Mouse (Mus musculus): Measurements from ENCODE around the gene Elmod2. TPM values are rescaled to one million over a fixed set of nuclear protein-coding genes. Genes with fewer than 3 reads are reported as not detected.
"Not testable (repeated sequence)": the region's sequence is repeated elsewhere in the genome, so short reads cannot be mapped to it uniquely, and the experiment has no call there.

The Elmod2 gene
- polyA plus RNA-seq, 1 experiment from 2014 or later, result 24.1 TPM

DNA sequence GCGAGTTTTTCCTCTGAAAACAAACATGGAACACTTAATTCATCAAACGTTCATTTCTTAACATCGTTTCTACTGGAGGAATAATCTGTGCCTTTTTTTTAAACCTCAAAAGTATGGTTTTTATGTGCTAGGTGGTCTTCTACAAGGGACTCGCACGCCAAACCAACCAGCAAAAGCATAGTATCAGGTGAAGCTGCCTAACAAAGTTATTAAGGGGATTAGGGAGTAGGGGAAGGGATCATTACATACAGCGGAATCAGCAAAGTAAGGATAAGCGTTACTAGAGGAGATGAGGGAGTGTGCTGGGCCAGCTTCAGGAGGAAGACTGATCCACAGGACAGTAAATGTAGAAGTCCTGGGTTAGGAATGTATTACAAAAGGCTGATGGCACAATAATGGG is 578 bp upstream of the Elmod2 start:
- peak overlapping the region; percentile 95 for H3K4me3 ChIP-seq (ENCODE audit: low read depth, low read length)
- no peaks in the 10 kb centered on the region for H3K9me3 ChIP-seq (ENCODE audit: control insufficient read depth, low read length)
- no peak overlapping the region for H3K27ac ChIP-seq (ENCODE audit: low read depth, low read length)
- H3K27me3 ChIP-seq (ENCODE audit: control insufficient read depth, insufficient read depth, low read length), result no peaks in the 10 kb centered on the region
- 0 out of 2 replicates have a peak, but pooled peaks have one; percentile 1 for ATAC-seq (ENCODE audit: low read depth)
- 0 out of 2 replicates have a peak, but pooled peaks cover under 1% of the 10 kb centered on the region for H3K36me3 ChIP-seq (ENCODE audit: control insufficient read depth, insufficient read depth, low read length)
- H3K9ac ChIP-seq (replicated peaks; ENCODE audit: low read depth, low read length), result no peak overlapping the region
- H3K4me1 ChIP-seq (ENCODE audit: control insufficient read depth, insufficient read depth, low read length), result peaks cover 3% of the 10 kb centered on the region; the same call in 1 of the 2 replicates
- WGBS, result 11% methylated on average over 7 of the region's 7 CpGs
- peak overlapping the region; percentile 87 for H3K4me2 ChIP-seq (ENCODE audit: low read depth, low read length)

- Histone ChIP-seq H3K27me3 (ENCODE audit: control insufficient read depth, insufficient read depth, low read length) (no peaks in the 10 kb centered on the region), H3K36me3 (ENCODE audit: control insufficient read depth, insufficient read depth, low read length) (0 out of 2 replicates have a peak, but pooled peaks cover 9% of the 10 kb centered on the region), H3K4me1 (ENCODE audit: control insufficient read depth, insufficient read depth, low read length) (peaks cover 3% of the 10 kb centered on the region; the same call in 1 of the 2 replicates), H3K9ac (replicated peaks; ENCODE audit: low read depth, low read length) (peak overlapping the region; percentile 65), H3K4me2 (ENCODE audit: low read depth, low read length) (peak overlapping the region; percentile 87), H3K9me3 (ENCODE audit: control insufficient read depth, low read length) (no peaks in the 10 kb centered on the region), H3K4me3 (ENCODE audit: low read depth, low read length) (peak overlapping the region; percentile 95), H3K27ac (ENCODE audit: low read depth, low read length) (peak overlapping the region; percentile 80; the same call in 1 of the 2 replicates)
- ATAC-seq (ENCODE audit: low read depth), result peak; percentile 22
- 10% methylated on average over 7 of the region's 7 CpGs for WGBS
Observed at GRCm38 (mm10) chr8:83331567-83331898, 753 bp downstream of the Elmod2 start.

GRCm38 (mm10) chr8:83327889-83328288 is 4.4 kb downstream of the Elmod2 start:
- Histone ChIP-seq H3K4me2 (ENCODE audit: low read depth, low read length) (no peak overlapping the region), H3K27me3 (ENCODE audit: control insufficient read depth, insufficient read depth, low read length) (no peaks in the 10 kb centered on the region), H3K4me3 (ENCODE audit: low read depth, low read length) (no peak overlapping the region), H3K4me1 (ENCODE audit: control insufficient read depth, insufficient read depth, low read length) (peaks cover 3% of the 10 kb centered on the region; the same call in 1 of the 2 replicates), H3K9ac (replicated peaks; ENCODE audit: low read depth, low read length) (no peak overlapping the region), H3K27ac (ENCODE audit: low read depth, low read length) (no peak overlapping the region), H3K9me3 (ENCODE audit: control insufficient read depth, low read length) (no peaks in the 10 kb centered on the region), H3K36me3 (ENCODE audit: control insufficient read depth, insufficient read depth, low read length) (peaks cover 15% of the 10 kb centered on the region; the same call in 1 of the 2 replicates)
- ATAC-seq (ENCODE audit: low read depth), result no peak
- WGBS, result 92% methylated on average over 5 of the region's 5 CpGs

- Histone ChIP-seq H3K27ac (ENCODE audit: low read depth, low read length) (no peak overlapping the region), H3K4me1 (ENCODE audit: control insufficient read depth, insufficient read depth, low read length) (no peaks in the 10 kb centered on the region), H3K9ac (replicated peaks; ENCODE audit: low read depth, low read length) (no peak overlapping the region), H3K9me3 (ENCODE audit: control insufficient read depth, low read length) (no peaks in the 10 kb centered on the region), H3K36me3 (ENCODE audit: control insufficient read depth, insufficient read depth, low read length) (peaks cover 31% of the 10 kb centered on the region), H3K27me3 (ENCODE audit: control insufficient read depth, insufficient read depth, low read length) (no peaks in the 10 kb centered on the region), H3K4me2 (ENCODE audit: low read depth, low read length) (no peak overlapping the region), H3K4me3 (ENCODE audit: low read depth, low read length) (no peak overlapping the region)
- no peak for ATAC-seq (ENCODE audit: low read depth)
- 77% methylated on average over 2 of the region's 2 CpGs for WGBS
Observed at GRCm38 (mm10) chr8:83323056-83323455, 9.2 kb downstream of the Elmod2 start.

DNA sequence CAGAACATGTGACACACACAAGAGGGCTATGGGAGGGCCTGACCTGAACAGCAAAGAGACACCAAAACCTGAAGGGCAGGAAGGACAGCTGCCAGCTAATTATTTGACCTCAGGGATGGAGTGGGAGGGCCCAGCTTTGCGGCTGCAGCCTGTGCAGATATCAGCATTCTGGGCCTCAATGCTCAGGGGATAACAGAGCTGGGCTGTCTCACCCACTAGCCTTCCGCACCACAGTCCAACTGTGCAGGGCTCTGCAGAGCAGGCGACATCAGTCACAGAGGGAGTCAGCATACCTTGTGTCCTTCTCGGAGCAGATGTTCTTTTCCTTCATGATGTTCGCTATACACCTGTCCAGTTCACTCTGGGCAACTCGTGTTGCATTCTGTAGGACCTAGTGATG is 9.9 kb downstream of the Elmod2 start:
- Histone ChIP-seq H3K4me2 (ENCODE audit: low read depth, low read length) (no peak overlapping the region), H3K27me3 (ENCODE audit: control insufficient read depth, insufficient read depth, low read length) (no peaks in the 10 kb centered on the region), H3K4me1 (ENCODE audit: control insufficient read depth, insufficient read depth, low read length) (no peaks in the 10 kb centered on the region), H3K4me3 (ENCODE audit: low read depth, low read length) (no peak overlapping the region), H3K27ac (ENCODE audit: low read depth, low read length) (no peak overlapping the region), H3K36me3 (ENCODE audit: control insufficient read depth, insufficient read depth, low read length) (peaks cover 31% of the 10 kb centered on the region), H3K9me3 (ENCODE audit: control insufficient read depth, low read length) (no peaks in the 10 kb centered on the region), H3K9ac (replicated peaks; ENCODE audit: low read depth, low read length) (no peak overlapping the region)
- 92% methylated on average over 6 of the region's 6 CpGs for WGBS
- no peak for ATAC-seq (ENCODE audit: low read depth)

- H3K4me1 ChIP-seq (ENCODE audit: control insufficient read depth, insufficient read depth, low read length), result no peaks in the 10 kb centered on the region
- H3K36me3 ChIP-seq (ENCODE audit: control insufficient read depth, insufficient read depth, low read length), result peaks cover 40% of the 10 kb centered on the region
- no peak overlapping the region for H3K27ac ChIP-seq (ENCODE audit: low read depth, low read length)
- no peak overlapping the region for H3K4me2 ChIP-seq (ENCODE audit: low read depth, low read length)
- H3K9ac ChIP-seq (replicated peaks; ENCODE audit: low read depth, low read length), result no peak overlapping the region
- H3K4me3 ChIP-seq (ENCODE audit: low read depth, low read length), result no peak overlapping the region
- WGBS, result 78% methylated on average over 3 of the region's 3 CpGs
- H3K9me3 ChIP-seq (ENCODE audit: control insufficient read depth, low read length), result no peaks in the 10 kb centered on the region
- no peak for ATAC-seq (ENCODE audit: low read depth)
- H3K27me3 ChIP-seq (ENCODE audit: control insufficient read depth, insufficient read depth, low read length), result no peaks in the 10 kb centered on the region
Observed at GRCm38 (mm10) chr8:83320543-83320942, 11.7 kb downstream of the Elmod2 start.

DNA sequence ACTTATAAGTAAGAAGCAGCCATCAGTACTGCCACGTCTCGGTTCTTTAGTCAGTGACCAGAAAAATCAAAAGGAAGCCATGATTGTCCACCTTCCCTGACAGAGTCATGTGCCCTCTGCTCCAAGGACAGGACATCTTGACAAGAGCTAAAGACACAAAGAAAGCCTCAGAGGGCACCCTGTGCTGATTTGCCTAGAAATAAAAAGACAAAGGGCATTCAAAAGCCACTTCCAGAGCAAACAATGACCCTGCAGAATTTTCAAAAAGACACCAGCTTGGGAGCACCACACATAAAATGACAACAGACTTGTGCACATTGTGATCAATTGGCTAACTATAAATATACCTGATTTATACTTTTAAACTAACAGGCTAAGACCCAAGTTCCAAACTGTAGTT is 16.6 kb downstream of the Elmod2 start:
- peaks cover 35% of the 10 kb centered on the region for H3K36me3 ChIP-seq (ENCODE audit: control insufficient read depth, insufficient read depth, low read length)
- no peak overlapping the region for H3K27ac ChIP-seq (ENCODE audit: low read depth, low read length)
- no peaks in the 10 kb centered on the region for H3K9me3 ChIP-seq (ENCODE audit: control insufficient read depth, low read length)
- H3K4me1 ChIP-seq (ENCODE audit: control insufficient read depth, insufficient read depth, low read length), result no peaks in the 10 kb centered on the region
- no peaks in the 10 kb centered on the region for H3K27me3 ChIP-seq (ENCODE audit: control insufficient read depth, insufficient read depth, low read length)
- no peak overlapping the region for H3K4me3 ChIP-seq (ENCODE audit: low read depth, low read length)
- no peak for ATAC-seq (ENCODE audit: low read depth)
- no peak overlapping the region for H3K9ac ChIP-seq (replicated peaks; ENCODE audit: low read depth, low read length)
- 71% methylated on average over 2 of the region's 2 CpGs for WGBS
- no peak overlapping the region for H3K4me2 ChIP-seq (ENCODE audit: low read depth, low read length)

- not testable (repeated sequence) for H3K27me3 ChIP-seq (ENCODE audit: control insufficient read depth, insufficient read depth, low read length); H3K9ac ChIP-seq (replicated peaks; ENCODE audit: low read depth, low read length); H3K27ac ChIP-seq (ENCODE audit: low read depth, low read length); H3K9me3 ChIP-seq (ENCODE audit: control insufficient read depth, low read length); H3K4me2 ChIP-seq (ENCODE audit: low read depth, low read length); ATAC-seq (ENCODE audit: low read depth); H3K4me1 ChIP-seq (ENCODE audit: control insufficient read depth, insufficient read depth, low read length); H3K4me3 ChIP-seq (ENCODE audit: low read depth, low read length)
- H3K36me3 ChIP-seq (ENCODE audit: control insufficient read depth, insufficient read depth, low read length), result peaks cover 35% of the 10 kb centered on the region
- 93% methylated on average over 4 of the region's 4 CpGs for WGBS
Observed at GRCm38 (mm10) chr8:83315084-83315483, 17.2 kb downstream of the Elmod2 start.

DNA sequence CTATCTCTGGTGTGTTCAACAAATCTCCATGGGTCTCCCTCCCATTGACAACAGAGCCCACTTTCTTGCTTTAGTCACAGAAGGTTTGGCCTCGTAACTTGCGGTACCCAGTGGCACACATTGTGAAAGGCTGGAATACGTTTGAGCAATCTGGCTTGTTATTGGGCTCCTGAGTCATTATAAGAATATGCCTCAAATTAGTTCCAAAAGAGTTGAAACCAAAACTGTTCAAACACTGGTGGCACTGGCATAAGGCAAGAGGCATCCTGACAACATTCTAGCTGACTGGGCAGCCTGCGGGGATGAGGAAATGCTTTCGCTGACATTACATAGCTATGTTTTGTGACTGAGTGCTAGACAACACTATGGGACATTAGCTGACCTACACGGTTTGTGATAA is 22.4 kb downstream of the Elmod2 start:
- no peak overlapping the region for H3K4me2 ChIP-seq (ENCODE audit: low read depth, low read length)
- no peak for ATAC-seq (ENCODE audit: low read depth)
- H3K4me3 ChIP-seq (ENCODE audit: low read depth, low read length), result no peak overlapping the region
- 92% methylated on average over 6 of the region's 6 CpGs for WGBS
- H3K27ac ChIP-seq (ENCODE audit: low read depth, low read length), result no peak overlapping the region
- no peaks in the 10 kb centered on the region for H3K27me3 ChIP-seq (ENCODE audit: control insufficient read depth, insufficient read depth, low read length)
- H3K9me3 ChIP-seq (ENCODE audit: control insufficient read depth, low read length), result no peaks in the 10 kb centered on the region
- no peak overlapping the region for H3K9ac ChIP-seq (replicated peaks; ENCODE audit: low read depth, low read length)
- H3K4me1 ChIP-seq (ENCODE audit: control insufficient read depth, insufficient read depth, low read length), result no peaks in the 10 kb centered on the region
- 0 out of 2 replicates have a peak, but pooled peaks cover 8% of the 10 kb centered on the region for H3K36me3 ChIP-seq (ENCODE audit: control insufficient read depth, insufficient read depth, low read length)

Measured in neural tube, embryonic 14.5 days (tissue).